ENCODE assay signal across 28 mouse cellular contexts in genomic region chr7:19246855-19247254, GRCm38 (mm10). TPM values are rescaled to one million over a fixed set of nuclear protein-coding genes. Genes with fewer than 3 reads are reported as not detected.
DNase-seq lines count a peak whose midpoint lies in the region; ATAC-seq and TF ChIP-seq lines count a peak whose summit lies in the region.
"Had no signal": no experiment of that assay in that cellular context is flagged by ENCODE, and none has a peak within 500 bp of the region (broad histone marks: within the 10 kb centered on the region; RNA-seq: fewer than 3 reads in every experiment).

No protein-coding gene starts in this region.

- peak; percentile 26 for DNase-seq in MEL (ENCODE audit: low read depth, low spot score)
- DNase-seq in liver, postnatal 0 days = no peak
- DNase-seq in thymus, postnatal 25 days = no peak
- DNase-seq in adrenal gland, postnatal 14 days = no peak
- DNase-seq in left cerebral cortex, adult 11 months (ENCODE audit: low spot score) = no peak
- DNase-seq: adrenal gland, adult 8-10 months; cerebellum, adult 2 months; cerebellum, postnatal 14 days; heart, postnatal 4 days; kidney, adult 9 months; kidney, postnatal 14 days; lung, adult 18-20 months; retina, postnatal 1 day; right cerebral cortex, postnatal 14 days; thymus, adult 18-20 months; thymus, postnatal 36 days had no signal

- no peak for TF ChIP-seq CTCF in MEL (IDR thresholded peaks at IDR 0.05 in 2 of 3, conservative IDR thresholded peaks at IDR 0.05 in 1 of 3; ENCODE audit: control insufficient read depth in 1 of 3, insufficient read depth in 1 of 3, low read depth in 2 of 3, low read length in 3 of 3, poor library complexity in 1 of 3, severe bottlenecking in 1 of 3)
- no peak for TF ChIP-seq CTCF in liver, postnatal 0 days (IDR thresholded peaks at IDR 0.05; ENCODE audit: low read depth)

- TF ChIP-seq EP300 in MEL (IDR thresholded peaks at IDR 0.05; ENCODE audit: low read depth in 1 of 2, low read length in 2 of 2) = peak in 1 of 2 experiments; percentile 22; a peak in 1 of 4 replicates
- no peak for TF ChIP-seq EP300 in liver, postnatal 0 days (IDR thresholded peaks at IDR 0.05; ENCODE audit: low read depth)

- peaks cover 4 to 14% of the 10 kb centered on the region in 2 experiments; a peak in 3 of 4 replicates for H3K36me3 ChIP-seq in MEL (ENCODE audit: control insufficient read depth in 1 of 2, insufficient read depth in 2 of 2, low read length in 2 of 2)
- peaks cover 31% of the 10 kb centered on the region for H3K36me3 ChIP-seq in liver, embryonic 12.5 days
- peaks cover 18% of the 10 kb centered on the region for H3K36me3 ChIP-seq in liver, postnatal 0 days (replicated peaks; ENCODE audit: insufficient read depth, low read length)

- no peak overlapping the region for H3K9ac ChIP-seq in MEL (ENCODE audit: control insufficient read depth, low read depth, low read length, poor library complexity, severe bottlenecking)
- H3K9ac ChIP-seq in liver, embryonic 12.5 days = peak overlapping the region; percentile 28
- no peak overlapping the region for H3K9ac ChIP-seq in liver, postnatal 0 days (replicated peaks)
- H3K9ac ChIP-seq: hindbrain, embryonic 13.5 days; limb, embryonic 12.5 days; midbrain, embryonic 15.5 days; neural tube, embryonic 15.5 days had no signal

- no peak for TF ChIP-seq RAD21 in MEL (IDR thresholded peaks at IDR 0.05; ENCODE audit: low read depth, low read length)

- peaks cover 0 to 16% of the 10 kb centered on the region in 2 experiments; a peak in 3 of 4 replicates for H3K4me1 ChIP-seq in MEL (ENCODE audit: control insufficient read depth in 1 of 2, insufficient read depth in 2 of 2, low read length in 2 of 2)
- peaks cover 60% of the 10 kb centered on the region for H3K4me1 ChIP-seq in liver, embryonic 12.5 days
- peaks cover 8% of the 10 kb centered on the region for H3K4me1 ChIP-seq in liver, postnatal 0 days (ENCODE audit: insufficient read depth)
- H3K4me1 ChIP-seq: limb, embryonic 12.5 days; midbrain, embryonic 10.5 days; midbrain, embryonic 15.5 days; neural tube, embryonic 15.5 days had no signal

- H3K79me2 ChIP-seq in MEL (ENCODE audit: control insufficient read depth, insufficient read depth, low read length, poor library complexity) = peaks cover 1% of the 10 kb centered on the region; the same call in 1 of the 2 replicates

- peak; percentile 68 for ATAC-seq in erythroblast, adult 5-6 weeks (replicated peaks; ENCODE audit: low FRiP score, poor library complexity, severe bottlenecking)
- peak; percentile 85 for ATAC-seq in liver, embryonic 12.5 days
- 0 out of 2 replicates have a peak, but pooled peaks have one; percentile 36 for ATAC-seq in liver, postnatal 0 days
- ATAC-seq: forebrain, embryonic 14.5 days; intestine, embryonic 16.5 days; lung, postnatal 0 days; midbrain, embryonic 15.5 days had no signal

- peak overlapping the region; percentile 42 for H3K4me2 ChIP-seq in liver, embryonic 12.5 days
- H3K4me2 ChIP-seq in liver, postnatal 0 days (ENCODE audit: low read depth, low read length) = peak overlapping the region; percentile 27
- H3K4me2 ChIP-seq: hindbrain, embryonic 13.5 days; limb, embryonic 12.5 days; midbrain, embryonic 15.5 days; neural tube, embryonic 15.5 days had no signal

- 0 out of 2 replicates have a peak overlapping the region, but pooled peaks have one; percentile 11 for H3K27ac ChIP-seq in MEL (ENCODE audit: control insufficient read depth, low read depth, low read length)
- peak overlapping the region; percentile 73 for H3K27ac ChIP-seq in liver, embryonic 12.5 days
- no peak overlapping the region for H3K27ac ChIP-seq in liver, postnatal 0 days (ENCODE audit: low read depth)
- H3K27ac ChIP-seq: hindbrain, embryonic 13.5 days; left cerebral cortex, adult 2 months; limb, embryonic 12.5 days; macrophage; midbrain, embryonic 10.5 days; midbrain, embryonic 15.5 days; neural tube, embryonic 15.5 days had no signal

- H3K27me3 ChIP-seq in MEL (ENCODE audit: control insufficient read depth in 1 of 2, insufficient read depth in 2 of 2, low read length in 2 of 2) = no peaks in the 10 kb centered on the region
- no peaks in the 10 kb centered on the region for H3K27me3 ChIP-seq in liver, embryonic 12.5 days (replicated peaks)
- H3K27me3 ChIP-seq in liver, postnatal 0 days (ENCODE audit: insufficient read depth, low read length) = no peaks in the 10 kb centered on the region
- H3K27me3 ChIP-seq: hindbrain, embryonic 13.5 days; limb, embryonic 12.5 days; midbrain, embryonic 15.5 days; neural tube, embryonic 15.5 days had no signal

- no peak for TF ChIP-seq POLR2A in MEL (IDR thresholded peaks at IDR 0.05; ENCODE audit: control insufficient read depth in 1 of 2, insufficient read depth in 1 of 2, low read depth in 1 of 2, low read length in 2 of 2, poor library complexity in 1 of 2)

- WGBS in liver, embryonic 12.5 days (ENCODE audit: insufficient replicate concordance) = 76% methylated on average over 1 of the region's 1 CpGs
- WGBS in liver, postnatal 0 days (ENCODE audit: insufficient replicate concordance) = 74% methylated on average over 1 of the region's 1 CpGs

- H3K9me3 ChIP-seq in MEL (replicated peaks; ENCODE audit: insufficient read depth, low read length) = no peaks in the 10 kb centered on the region
- H3K9me3 ChIP-seq in liver, embryonic 12.5 days (replicated peaks) = no peaks in the 10 kb centered on the region
- no peaks in the 10 kb centered on the region for H3K9me3 ChIP-seq in liver, postnatal 0 days (ENCODE audit: low read length)
- H3K9me3 ChIP-seq: hindbrain, embryonic 13.5 days; limb, embryonic 12.5 days; midbrain, embryonic 10.5 days; midbrain, embryonic 15.5 days; neural tube, embryonic 15.5 days had no signal

- no peak overlapping the region for H3K4me3 ChIP-seq in MEL (ENCODE audit: control insufficient read depth in 1 of 2, insufficient read depth in 1 of 2, low read depth in 2 of 2, low read length in 2 of 2)
- H3K4me3 ChIP-seq in liver, embryonic 12.5 days = no peak overlapping the region
- no peak overlapping the region for H3K4me3 ChIP-seq in liver, postnatal 0 days (ENCODE audit: low read depth, low read length)
- H3K4me3 ChIP-seq: hindbrain, embryonic 13.5 days; left cerebral cortex, adult 2 months; limb, embryonic 12.5 days; midbrain, embryonic 10.5 days; midbrain, embryonic 15.5 days; neural tube, embryonic 15.5 days had no signal

TF ChIP-seq in MEL, 35 proteins besides CTCF, POLR2A, EP300 and RAD21 (continues in another document):
- TF ChIP-seq GATA1 (IDR thresholded peaks at IDR 0.05; ENCODE audit: low read depth, low read length) = peak; percentile 78
- TF ChIP-seq ZC3H11A (IDR thresholded peaks at IDR 0.05; ENCODE audit: low read depth, low read length) = no peak

RNA-seq across cellular contexts. Expression of gene Opa3, which starts 18.7 kb away (rescaled TPM):
- 16.3 and 18.5 TPM in 2 replicates for total RNA-seq in MEL (2012; rRNA removed)
- polyA plus RNA-seq in MEL (2012; ENCODE audit: insufficient read depth in 1 of 2, insufficient read length in 2 of 2, low read depth in 1 of 2, low replicate concordance in 2 of 2, missing spikeins in 1 of 2) = 10 to 100 TPM; 37.2 to 85.4 TPM
- 6.5 and 7.7 TPM in 2 replicates for total RNA-seq in erythroblast, adult 5-6 weeks (2015; ENCODE audit: low replicate concordance)
- total RNA-seq in erythroblast, adult 5-6 weeks (2017; ENCODE audit: low replicate concordance) = 2.1 and 5.6 TPM in 2 replicates
- polyA plus RNA-seq in liver, embryonic 12.5 days (2016; fragmentation: Nextera tagmentation; extraction: Ambion mirVana) = 22.1 and 23.3 TPM in 2 replicates
- polyA plus RNA-seq in liver, postnatal 0 days (2015; fragmentation: Nextera tagmentation; extraction: Ambion mirVana) = 8.7 and 9.7 TPM in 2 replicates
- 27.5 and 28.5 TPM in 2 replicates for total RNA-seq in adrenal gland, postnatal 14 days (2021)

RNA-seq across cellular contexts. Expression of gene Vasp, which starts 24.8 kb away (rescaled TPM):
- total RNA-seq in MEL (2012; rRNA removed) = 121 and 130 TPM in 2 replicates
- polyA plus RNA-seq in MEL (2012; ENCODE audit: insufficient read depth in 1 of 2, insufficient read length in 2 of 2, low read depth in 1 of 2, low replicate concordance in 2 of 2, missing spikeins in 1 of 2) = 100 to 1,000 TPM in 1 of 2 experiments, not detected in 1; 185 TPM
- total RNA-seq in erythroblast, adult 5-6 weeks (2015; ENCODE audit: low replicate concordance) = 34.6 and 35.9 TPM in 2 replicates
- total RNA-seq in erythroblast, adult 5-6 weeks (2017; ENCODE audit: low replicate concordance) = 32.5 and 56.6 TPM in 2 replicates
- 61.1 and 61.5 TPM in 2 replicates for polyA plus RNA-seq in liver, embryonic 12.5 days (2016; fragmentation: Nextera tagmentation; extraction: Ambion mirVana)
- 36.2 and 36.4 TPM in 2 replicates for polyA plus RNA-seq in liver, postnatal 0 days (2015; fragmentation: Nextera tagmentation; extraction: Ambion mirVana)
- 62.0 and 79.0 TPM in 2 replicates for total RNA-seq in adrenal gland, postnatal 14 days (2021)

RNA-seq across cellular contexts. Expression of gene Ppm1n, which starts 33.0 kb away (rescaled TPM):
- not detected in 2 replicates for total RNA-seq in MEL (2012; rRNA removed)
- polyA plus RNA-seq in MEL (2012; ENCODE audit: insufficient read depth in 1 of 2, insufficient read length in 2 of 2, low read depth in 1 of 2, low replicate concordance in 2 of 2, missing spikeins in 1 of 2) = not detected
- total RNA-seq in erythroblast, adult 5-6 weeks (2015; ENCODE audit: low replicate concordance) = not detected in 2 replicates
- total RNA-seq in erythroblast, adult 5-6 weeks (2017; ENCODE audit: low replicate concordance) = not detected in 2 replicates
- polyA plus RNA-seq in liver, embryonic 12.5 days (2016; fragmentation: Nextera tagmentation; extraction: Ambion mirVana) = not detected in 2 replicates
- 0.15 TPM in 1 of 2 replicates, not detected in the other for polyA plus RNA-seq in liver, postnatal 0 days (2015; fragmentation: Nextera tagmentation; extraction: Ambion mirVana)
- total RNA-seq in adrenal gland, postnatal 14 days (2021) = 0.19 TPM in 1 of 2 replicates, not detected in the other
- total RNA-seq: adrenal gland, adult 8-10 months; left cerebral cortex, adult 2 months had no signal
- polyA plus RNA-seq: limb, embryonic 12.5 days; lung, postnatal 0 days; macrophage had no signal

RNA-seq across cellular contexts. Expression of gene Gpr4, which starts 34.5 kb away (rescaled TPM):
- 0.07 and 0.19 TPM in 2 replicates for total RNA-seq in MEL (2012; rRNA removed)
- under 1 TPM in 1 of 2 experiments, not detected in 1; 0.15 TPM for polyA plus RNA-seq in MEL (2012; ENCODE audit: insufficient read depth in 1 of 2, insufficient read length in 2 of 2, low read depth in 1 of 2, low replicate concordance in 2 of 2, missing spikeins in 1 of 2)
- 0.19 TPM in 1 of 2 replicates, not detected in the other for total RNA-seq in erythroblast, adult 5-6 weeks (2015; ENCODE audit: low replicate concordance)
- total RNA-seq in erythroblast, adult 5-6 weeks (2017; ENCODE audit: low replicate concordance) = not detected in 2 replicates
- 0.51 and 0.62 TPM in 2 replicates for polyA plus RNA-seq in liver, embryonic 12.5 days (2016; fragmentation: Nextera tagmentation; extraction: Ambion mirVana)
- 0.74 and 0.83 TPM in 2 replicates for polyA plus RNA-seq in liver, postnatal 0 days (2015; fragmentation: Nextera tagmentation; extraction: Ambion mirVana)
- 9.7 and 12.4 TPM in 2 replicates for total RNA-seq in adrenal gland, postnatal 14 days (2021)

RNA-seq across cellular contexts. Expression of gene Rtn2, which starts 35.6 kb away (rescaled TPM):
- 0.27 and 0.52 TPM in 2 replicates for total RNA-seq in MEL (2012; rRNA removed)
- polyA plus RNA-seq in MEL (2012; ENCODE audit: insufficient read depth in 1 of 2, insufficient read length in 2 of 2, low read depth in 1 of 2, low replicate concordance in 2 of 2, missing spikeins in 1 of 2) = 1 to 10 TPM in 1 of 2 experiments, not detected in 1; 1.4 TPM
- not detected in 2 replicates for total RNA-seq in erythroblast, adult 5-6 weeks (2015; ENCODE audit: low replicate concordance)
- not detected in 2 replicates for total RNA-seq in erythroblast, adult 5-6 weeks (2017; ENCODE audit: low replicate concordance)
- 5.1 and 5.6 TPM in 2 replicates for polyA plus RNA-seq in liver, embryonic 12.5 days (2016; fragmentation: Nextera tagmentation; extraction: Ambion mirVana)
- 1.5 and 4.6 TPM in 2 replicates for polyA plus RNA-seq in liver, postnatal 0 days (2015; fragmentation: Nextera tagmentation; extraction: Ambion mirVana)
- 6.0 and 7.9 TPM in 2 replicates for total RNA-seq in adrenal gland, postnatal 14 days (2021)
